Mouse (Mus musculus) hindbrain, embryonic 13.5 days (tissue): ENCODE data around the gene Spry1. TPM values are rescaled to one million over a fixed set of nuclear protein-coding genes. Genes with fewer than 3 reads are reported as not detected.

Experiments used
- ATAC-seq: fragments of 200-750 bp; cut with Nextera tagmentation; 2 replicates; pipeline ENCODE4 v1.8.0; 2017; ENCODE audit warnings: moderate TSS enrichment; ENCODE audit not compliant: low FRiP score
- H3K27ac ChIP-seq: fragments of 300-500 bp; sonication (generic); 2 replicates; pipeline ENCODE4 v1.5.1; 2015; ENCODE audit warnings: inconsistent platforms, mild to moderate bottlenecking, moderate library complexity
- H3K27me3 ChIP-seq: fragments of 300-500 bp; sonication (generic); 2 replicates; pipeline ENCODE4 v1.6.1; 2015; ENCODE audit warnings: mild to moderate bottlenecking, inconsistent platforms
- H3K36me3 ChIP-seq: fragments of 300-500 bp; sonication (generic); 2 replicates; pipeline ENCODE4 v1.6.1; 2015; ENCODE audit warnings: mild to moderate bottlenecking, inconsistent platforms
- H3K4me1 ChIP-seq: fragments of 300-500 bp; sonication (generic); replicated peaks from 2 replicates; pipeline ENCODE4 v1.6.1; 2015; ENCODE audit warnings: inconsistent platforms
- H3K4me2 ChIP-seq: fragments of 300-500 bp; sonication (generic); 2 replicates; pipeline ENCODE4 v1.6.1; 2015; ENCODE audit warnings: inconsistent platforms, mild to moderate bottlenecking, moderate library complexity
- H3K4me3 ChIP-seq: fragments of 300-500 bp; sonication (generic); 2 replicates; pipeline ENCODE4 v1.5.1; 2015; ENCODE audit warnings: mild to moderate bottlenecking, inconsistent platforms
- H3K9ac ChIP-seq: fragments of 300-500 bp; sonication (generic); 2 replicates; pipeline ENCODE4 v1.6.1; 2015; ENCODE audit warnings: mild to moderate bottlenecking, inconsistent platforms
- H3K9me3 ChIP-seq: fragments of 300-500 bp; sonication (generic); 2 replicates; pipeline ENCODE4 v1.6.1; 2016; ENCODE audit warnings: inconsistent platforms
- WGBS: fragments of 180-500 bp; shearing (Covaris S2); methylation state at CpG from one replicate; pipeline ENCODE4 v1.1.7; 2015; 5-methylcytosine and 5-hydroxymethylcytosine counted together
- polyA plus RNA-seq: library from polyadenylated mRNA; unstranded; fragments of >200 nt; fragmentation: Nextera tagmentation; extraction: Ambion mirVana; gene quantifications from 2 replicates; pipeline ENCODE4 v1.2.1, GENCODE M21; 2015

Spry1 gene
- polyA plus RNA-seq, 1 experiment from 2014 or later, result 4.4 TPM

GRCm38 (mm10) chr3:37643411-37643810 lies 3.7 kb downstream of the Spry1 start:
- Histone ChIP-seq H3K36me3 (peaks cover 24% of the 10 kb centered on the region), H3K4me2 (peak overlapping the region; percentile 85), H3K9me3 (no peaks in the 10 kb centered on the region), H3K4me1 (peaks cover 28% of the 10 kb centered on the region), H3K27ac (no peak overlapping the region), H3K27me3 (peaks cover 16% of the 10 kb centered on the region), H3K4me3 (0 out of 2 replicates have a peak overlapping the region, but pooled peaks have one; percentile 82), H3K9ac (peak overlapping the region; percentile 24; the same call in 1 of the 2 replicates)
- ATAC-seq, result no peak
- 94% methylated on average over 13 of the region's 13 CpGs for WGBS

DNA sequence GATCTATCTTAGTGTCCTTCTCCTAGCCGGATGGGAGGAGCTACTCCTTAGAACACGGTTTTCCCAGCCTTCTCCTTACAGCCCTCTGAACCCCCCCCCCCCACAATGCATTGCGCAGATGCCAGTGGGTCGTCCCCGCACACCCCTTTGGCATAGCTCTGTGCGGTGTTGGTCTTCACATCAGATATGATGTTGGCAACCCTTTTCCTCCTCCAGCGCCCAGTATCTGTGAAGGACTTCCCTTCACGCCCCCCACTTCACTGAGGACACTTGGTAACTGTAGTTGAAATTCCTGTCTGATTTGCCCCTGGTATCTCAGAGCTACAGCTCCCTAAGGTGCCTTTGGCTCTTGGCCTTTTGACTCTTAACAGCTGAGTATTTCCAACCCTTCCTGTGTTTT lies 4.2 kb downstream of the Spry1 start:
- Histone ChIP-seq H3K9ac (no peak overlapping the region), H3K27me3 (peaks cover 16% of the 10 kb centered on the region), H3K27ac (no peak overlapping the region), H3K9me3 (no peaks in the 10 kb centered on the region), H3K4me1 (peaks cover 28% of the 10 kb centered on the region), H3K4me3 (no peak overlapping the region), H3K36me3 (peaks cover 24% of the 10 kb centered on the region), H3K4me2 (no peak overlapping the region)
- ATAC-seq, result no peak
- WGBS, result 83% methylated on average over 8 of the region's 8 CpGs

DNA sequence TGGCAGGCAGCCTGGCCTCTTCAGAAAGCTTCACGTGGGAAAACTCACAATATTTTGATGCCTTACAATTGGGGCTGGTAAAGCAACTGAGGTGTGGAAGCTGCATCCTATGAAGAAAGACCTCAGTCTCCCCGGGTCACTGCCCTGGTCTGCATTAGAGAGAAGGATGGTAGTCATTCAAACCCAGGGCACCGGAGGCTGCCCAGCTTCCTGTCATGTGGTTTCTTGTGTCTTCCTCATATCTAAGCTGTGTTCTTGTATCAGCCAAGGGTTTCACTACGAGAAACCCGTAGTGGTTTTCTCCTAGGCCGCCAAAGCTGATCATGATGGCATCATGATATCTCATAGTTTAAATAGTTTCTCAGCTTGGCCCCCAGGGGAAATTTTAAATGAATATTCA lies 5.3 kb downstream of the Spry1 start:
- Histone ChIP-seq H3K4me3 (no peak overlapping the region), H3K27me3 (peaks cover 16% of the 10 kb centered on the region), H3K9ac (no peak overlapping the region), H3K27ac (no peak overlapping the region), H3K36me3 (peaks cover 24% of the 10 kb centered on the region), H3K4me1 (peaks cover 28% of the 10 kb centered on the region), H3K4me2 (no peak overlapping the region), H3K9me3 (no peaks in the 10 kb centered on the region)
- 82% methylated on average over 6 of the region's 6 CpGs for WGBS
- ATAC-seq, result no peak

DNA sequence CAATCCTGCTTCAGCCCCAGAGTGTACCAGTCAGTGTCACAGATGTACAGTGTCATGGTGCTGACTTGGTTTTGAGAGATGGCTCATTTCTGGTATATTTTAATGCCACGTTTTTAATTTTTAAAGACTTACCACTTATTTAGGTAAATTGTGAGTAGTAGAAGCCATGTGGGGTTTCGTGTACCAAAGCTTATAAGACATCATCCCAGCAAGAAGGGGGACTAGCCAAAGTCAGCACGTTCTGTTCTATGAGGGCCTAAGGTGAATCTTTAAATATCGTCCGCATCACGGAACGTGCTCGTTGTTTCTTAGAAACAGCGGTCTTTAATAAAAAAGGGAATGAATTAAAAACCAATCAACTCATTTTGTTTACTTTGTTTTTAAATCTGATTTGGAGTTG lies 6.5 kb downstream of the Spry1 start:
- Histone ChIP-seq H3K9me3 (no peaks in the 10 kb centered on the region), H3K9ac (no peak overlapping the region), H3K27ac (no peak overlapping the region), H3K4me2 (no peak overlapping the region), H3K36me3 (peaks cover 24% of the 10 kb centered on the region), H3K27me3 (peaks cover 16% of the 10 kb centered on the region), H3K4me3 (no peak overlapping the region), H3K4me1 (peaks cover 24% of the 10 kb centered on the region)
- 95% methylated on average over 9 of the region's 9 CpGs for WGBS
- ATAC-seq, result no peak

DNA sequence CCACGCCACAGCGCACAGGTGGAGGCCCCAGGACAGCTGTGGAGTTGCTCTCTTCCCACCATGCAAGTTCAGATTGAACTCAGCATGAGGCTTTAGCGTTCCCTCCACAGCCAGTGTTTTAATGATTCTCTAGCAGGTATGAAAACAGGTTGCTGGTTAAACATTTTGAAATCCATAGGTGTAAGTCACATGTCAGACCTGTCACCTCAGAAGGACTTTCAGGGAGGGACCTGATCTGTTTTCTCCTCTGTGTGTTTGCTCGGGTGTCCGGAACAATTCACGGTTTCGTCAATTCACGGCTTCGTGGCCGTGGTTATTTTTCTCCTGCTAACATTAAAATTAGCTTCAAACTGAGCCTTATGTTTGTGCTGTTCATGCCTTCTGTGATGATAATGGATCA lies 7.5 kb downstream of the Spry1 start:
- Histone ChIP-seq H3K9ac (no peak overlapping the region), H3K4me2 (no peak overlapping the region), H3K4me3 (no peak overlapping the region), H3K4me1 (peaks cover 14% of the 10 kb centered on the region), H3K9me3 (no peaks in the 10 kb centered on the region), H3K27me3 (peaks cover 17% of the 10 kb centered on the region), H3K27ac (no peak overlapping the region), H3K36me3 (peaks cover 24% of the 10 kb centered on the region)
- ATAC-seq, result no peak
- 78% methylated on average over 10 of the region's 10 CpGs for WGBS

GRCm38 (mm10) chr3:37648244-37648643 lies 8.5 kb downstream of the Spry1 start:
- H3K4me2 ChIP-seq, result no peak overlapping the region
- peaks cover 16% of the 10 kb centered on the region for H3K27me3 ChIP-seq
- no peak for ATAC-seq
- no peaks in the 10 kb centered on the region for H3K9me3 ChIP-seq
- peaks cover 4% of the 10 kb centered on the region; the same call in 1 of the 2 replicates for H3K4me1 ChIP-seq
- WGBS, result 80% methylated on average over 13 of the region's 13 CpGs
- H3K27ac ChIP-seq, result no peak overlapping the region
- peaks cover 17% of the 10 kb centered on the region for H3K36me3 ChIP-seq
- H3K9ac ChIP-seq, result no peak overlapping the region
- no peak overlapping the region for H3K4me3 ChIP-seq

GRCm38 (mm10) chr3:37649281-37649680 lies 9.5 kb downstream of the Spry1 start:
- Histone ChIP-seq H3K4me3 (no peak overlapping the region), H3K27ac (no peak overlapping the region), H3K36me3 (0 out of 2 replicates have a peak, but pooled peaks cover 8% of the 10 kb centered on the region), H3K9ac (no peak overlapping the region), H3K4me2 (no peak overlapping the region), H3K27me3 (peaks cover 21% of the 10 kb centered on the region), H3K4me1 (peaks cover 4% of the 10 kb centered on the region), H3K9me3 (no peaks in the 10 kb centered on the region)
- 87% methylated on average over 6 of the region's 6 CpGs for WGBS
- no peak for ATAC-seq

GRCm38 (mm10) chr3:37652537-37652936 lies 12.8 kb downstream of the Spry1 start:
- 78% methylated on average over 9 of the region's 9 CpGs for WGBS
- H3K27ac ChIP-seq, result no peak overlapping the region
- no peaks in the 10 kb centered on the region for H3K36me3 ChIP-seq
- no peaks in the 10 kb centered on the region for H3K9me3 ChIP-seq
- H3K27me3 ChIP-seq, result peaks cover 42% of the 10 kb centered on the region
- no peak overlapping the region for H3K4me3 ChIP-seq
- H3K4me1 ChIP-seq, result peaks cover 20% of the 10 kb centered on the region
- H3K9ac ChIP-seq, result no peak overlapping the region
- no peak for ATAC-seq
- no peak overlapping the region for H3K4me2 ChIP-seq

GRCm38 (mm10) chr3:37653935-37654729 lies 14.4 kb downstream of the Spry1 start:
- peaks cover 47% of the 10 kb centered on the region for H3K27me3 ChIP-seq
- peak overlapping the region; percentile 35 for H3K9ac ChIP-seq
- WGBS, result 14% methylated on average over 16 of the region's 16 CpGs
- peaks cover 20% of the 10 kb centered on the region for H3K4me1 ChIP-seq
- no peaks in the 10 kb centered on the region for H3K36me3 ChIP-seq
- H3K4me2 ChIP-seq, result peak overlapping the region; percentile 53
- ATAC-seq, result peak; percentile 66; the same call in 1 of the 2 replicates
- no peak overlapping the region for H3K27ac ChIP-seq
- H3K4me3 ChIP-seq, result peak overlapping the region; percentile 28
- no peaks in the 10 kb centered on the region for H3K9me3 ChIP-seq

GRCm38 (mm10) chr3:37654787-37655186 lies 15.0 kb downstream of the Spry1 start:
- H3K27me3 ChIP-seq, result peaks cover 47% of the 10 kb centered on the region
- 0 out of 2 replicates have a peak overlapping the region, but pooled peaks have one; percentile 28 for H3K4me3 ChIP-seq
- no peaks in the 10 kb centered on the region for H3K9me3 ChIP-seq
- H3K4me2 ChIP-seq, result peak overlapping the region; percentile 53
- ATAC-seq, result peak; percentile 27; the same call in 1 of the 2 replicates
- no peaks in the 10 kb centered on the region for H3K36me3 ChIP-seq
- H3K4me1 ChIP-seq, result peaks cover 20% of the 10 kb centered on the region
- H3K27ac ChIP-seq, result no peak overlapping the region
- no peak overlapping the region for H3K9ac ChIP-seq
- 67% methylated on average over 6 of the region's 6 CpGs for WGBS

GRCm38 (mm10) chr3:37655933-37656633 lies 16.3 kb downstream of the Spry1 start:
- H3K27ac ChIP-seq, result no peak overlapping the region
- peaks cover 20% of the 10 kb centered on the region for H3K4me1 ChIP-seq
- peak; percentile 50; the same call in 1 of the 2 replicates for ATAC-seq
- H3K4me2 ChIP-seq, result peak overlapping the region; percentile 50
- H3K9me3 ChIP-seq, result no peaks in the 10 kb centered on the region
- no peaks in the 10 kb centered on the region for H3K36me3 ChIP-seq
- peak overlapping the region; percentile 46; the same call in 1 of the 2 replicates for H3K9ac ChIP-seq
- H3K27me3 ChIP-seq, result peaks cover 56% of the 10 kb centered on the region
- WGBS, result 26% methylated on average over 20 of the region's 20 CpGs
- peak overlapping the region; percentile 29 for H3K4me3 ChIP-seq

GRCm38 (mm10) chr3:37657009-37657408 lies 17.3 kb downstream of the Spry1 start:
- Histone ChIP-seq H3K4me2 (peak overlapping the region; percentile 41), H3K27ac (no peak overlapping the region), H3K9me3 (no peaks in the 10 kb centered on the region), H3K4me1 (peaks cover 20% of the 10 kb centered on the region), H3K9ac (no peak overlapping the region), H3K36me3 (no peaks in the 10 kb centered on the region), H3K4me3 (no peak overlapping the region), H3K27me3 (peaks cover 58% of the 10 kb centered on the region)
- ATAC-seq, result no peak
- 1% methylated on average over 8 of the region's 8 CpGs for WGBS
